Mouse (Mus musculus): Measurements from ENCODE around the gene Fchsd2. TPM values are rescaled to one million over a fixed set of nuclear protein-coding genes. Genes with fewer than 3 reads are reported as not detected.

Fchsd2 gene
- total and polyA plus RNA-seq, 3 experiments = 9.7 to 31.3 (median 14.9) TPM

DNA sequence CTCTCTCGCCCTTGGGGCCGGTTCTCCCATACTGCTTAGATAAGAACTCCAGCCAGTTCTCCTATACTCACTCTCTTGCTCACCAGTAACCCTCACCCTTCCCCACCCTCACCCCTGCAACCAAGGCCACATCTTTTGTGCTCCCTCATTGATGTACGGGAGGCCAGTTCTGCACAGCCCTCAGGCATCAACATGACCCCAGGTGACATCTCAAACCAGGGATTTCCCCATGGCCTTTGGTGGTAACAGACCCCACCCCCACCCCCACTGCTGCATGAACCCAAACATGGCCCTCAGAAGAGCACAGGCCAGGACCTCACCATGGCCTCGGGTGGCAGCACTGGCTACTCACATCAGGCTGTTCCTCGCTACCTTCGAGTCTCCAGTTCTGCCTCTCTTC, 23.4 kb upstream of the Fchsd2 start:
- H3K4me1 ChIP-seq (ENCODE audit: insufficient read depth, low read depth, low read length) = peaks cover 66% of the 10 kb centered on the region
- no peak for DNase-seq (ENCODE audit: low spot score)
- no peaks in the 10 kb centered on the region for H3K9me3 ChIP-seq (replicated peaks)
- peaks cover 6% of the 10 kb centered on the region; the same call in 1 of the 2 replicates for H3K27me3 ChIP-seq (ENCODE audit: insufficient read depth, low read length)
- TF ChIP-seq POLR2AphosphoS5 (IDR thresholded peaks at IDR 0.05; ENCODE audit: insufficient replicate concordance, low read depth, low read length) (no peak), GATA2 (IDR thresholded peaks at IDR 0.05; ENCODE audit: borderline replicate concordance, low read depth, low read length) (no peak), CTCF (IDR thresholded peaks at IDR 0.05; ENCODE audit: low read depth, low read length) (no peak), GATA1 (IDR thresholded peaks at IDR 0.05; ENCODE audit: borderline replicate concordance, low read length) (no peak), TAL1 (conservative IDR thresholded peaks at IDR 0.05; ENCODE audit: low read depth, low read length) (no peak)
- no peaks in the 10 kb centered on the region for H3K36me3 ChIP-seq (replicated peaks)
- H3K4me3 ChIP-seq (ENCODE audit: low read depth, low read length) = no peak overlapping the region
- no peak for ATAC-seq (ENCODE audit: extremely low read depth, insufficient number of reproducible peaks, low FRiP score, poor library complexity, severe bottlenecking)

DNA sequence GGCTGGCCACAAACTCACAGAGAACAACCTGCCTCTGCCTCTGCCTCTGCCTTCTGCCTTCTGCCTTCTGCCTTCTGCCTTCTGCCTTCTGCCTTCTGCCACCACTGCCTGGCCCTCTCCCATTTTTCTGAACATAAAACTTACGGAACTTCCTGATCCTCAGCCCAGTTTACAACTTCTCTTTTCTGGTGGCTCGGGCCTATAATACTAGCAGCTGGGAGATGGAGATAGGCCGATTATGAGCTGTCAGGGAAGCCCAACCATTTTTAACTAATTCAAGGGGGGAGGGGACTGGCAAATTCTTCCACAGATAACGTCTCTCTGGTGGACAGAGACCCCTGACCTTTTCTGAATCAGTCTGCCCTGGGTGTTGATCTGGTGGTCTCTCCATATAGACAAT, 22.3 kb upstream of the Fchsd2 start:
- TF ChIP-seq GATA1 (IDR thresholded peaks at IDR 0.05; ENCODE audit: borderline replicate concordance, low read length) (no peak), TAL1 (conservative IDR thresholded peaks at IDR 0.05; ENCODE audit: low read depth, low read length) (no peak; the same call in 1 of the 2 replicates), GATA2 (IDR thresholded peaks at IDR 0.05; ENCODE audit: borderline replicate concordance, low read depth, low read length) (no peak), CTCF (IDR thresholded peaks at IDR 0.05; ENCODE audit: low read depth, low read length) (no peak), POLR2AphosphoS5 (IDR thresholded peaks at IDR 0.05; ENCODE audit: insufficient replicate concordance, low read depth, low read length) (no peak)
- peak; percentile 69 for ATAC-seq (ENCODE audit: extremely low read depth, insufficient number of reproducible peaks, low FRiP score, poor library complexity, severe bottlenecking)
- peak; percentile 63 for DNase-seq (ENCODE audit: low spot score)
- Histone ChIP-seq H3K9me3 (replicated peaks) (no peaks in the 10 kb centered on the region), H3K27me3 (ENCODE audit: insufficient read depth, low read length) (peaks cover 4% of the 10 kb centered on the region), H3K4me1 (ENCODE audit: insufficient read depth, low read depth, low read length) (peaks cover 65% of the 10 kb centered on the region), H3K4me3 (ENCODE audit: low read depth, low read length) (no peak overlapping the region; the same call in 1 of the 2 replicates), H3K36me3 (replicated peaks) (no peaks in the 10 kb centered on the region)

DNA sequence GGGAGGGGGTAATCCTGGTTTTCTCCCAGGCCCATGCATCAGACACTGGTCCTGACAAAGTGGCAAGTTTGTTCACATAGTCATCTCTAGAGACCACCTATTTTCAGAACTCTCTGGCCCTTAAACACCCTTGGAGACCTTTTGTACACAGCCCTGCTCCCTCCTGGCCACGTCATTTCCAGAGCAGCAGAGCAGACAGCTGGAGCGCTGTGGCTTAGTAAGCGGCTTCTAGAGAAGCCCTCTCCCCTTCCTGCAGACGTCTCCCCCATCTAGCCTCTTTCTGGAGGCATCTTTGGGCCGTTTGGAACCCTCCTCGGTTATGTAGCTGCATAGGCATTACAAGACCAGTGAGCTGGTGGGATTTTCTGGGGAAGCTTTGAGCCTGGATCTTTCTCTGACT, 21.6 kb upstream of the Fchsd2 start:
- ATAC-seq (ENCODE audit: extremely low read depth, insufficient number of reproducible peaks, low FRiP score, poor library complexity, severe bottlenecking) (no peak), DNase-seq (ENCODE audit: low spot score) (no peak)
- H3K36me3 ChIP-seq (replicated peaks) = no peaks in the 10 kb centered on the region
- TF ChIP-seq GATA1 (IDR thresholded peaks at IDR 0.05; ENCODE audit: borderline replicate concordance, low read length) (no peak), CTCF (IDR thresholded peaks at IDR 0.05; ENCODE audit: low read depth, low read length) (no peak), GATA2 (IDR thresholded peaks at IDR 0.05; ENCODE audit: borderline replicate concordance, low read depth, low read length) (no peak), POLR2AphosphoS5 (IDR thresholded peaks at IDR 0.05; ENCODE audit: insufficient replicate concordance, low read depth, low read length) (no peak), TAL1 (conservative IDR thresholded peaks at IDR 0.05; ENCODE audit: low read depth, low read length) (no peak)
- H3K9me3 ChIP-seq (replicated peaks) = no peaks in the 10 kb centered on the region
- H3K27me3 ChIP-seq (ENCODE audit: insufficient read depth, low read length) = peaks cover 2% of the 10 kb centered on the region
- H3K4me3 ChIP-seq (ENCODE audit: low read depth, low read length) = no peak overlapping the region; the same call in 1 of the 2 replicates
- peaks cover 60% of the 10 kb centered on the region for H3K4me1 ChIP-seq (ENCODE audit: insufficient read depth, low read depth, low read length)

DNA sequence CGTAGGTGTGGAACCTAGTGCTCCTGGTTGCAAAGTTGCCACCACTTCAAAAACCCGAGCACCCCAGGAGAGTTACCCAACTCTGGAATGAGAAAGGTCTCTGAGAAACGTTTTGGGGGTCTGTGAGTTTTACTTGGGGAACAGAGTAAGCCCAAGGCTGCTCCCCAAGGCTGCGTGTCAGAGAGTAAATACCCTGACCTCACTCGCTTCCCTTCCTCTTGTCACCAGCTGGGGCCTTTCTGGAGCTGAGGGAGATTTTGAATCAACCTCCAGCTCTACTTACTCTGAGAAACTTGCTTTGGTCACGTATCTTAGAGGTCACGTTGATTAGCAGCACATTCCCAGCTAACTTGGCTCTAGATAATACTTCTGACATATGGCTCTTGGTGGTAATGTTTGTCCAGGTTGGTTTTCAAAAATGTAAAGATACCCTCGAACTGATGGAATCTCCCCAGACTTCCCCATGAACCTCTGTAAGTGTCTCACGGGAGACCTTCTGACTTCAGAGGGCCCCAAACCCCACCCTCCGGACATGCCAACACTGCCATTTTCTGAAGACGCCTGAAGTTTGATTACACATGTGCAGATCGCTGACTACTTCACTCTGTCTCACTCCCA, 20.4 kb upstream of the Fchsd2 start:
- Histone ChIP-seq H3K27me3 (ENCODE audit: insufficient read depth, low read length) (peaks cover 2% of the 10 kb centered on the region), H3K9me3 (replicated peaks) (no peaks in the 10 kb centered on the region), H3K36me3 (replicated peaks) (no peaks in the 10 kb centered on the region), H3K4me3 (ENCODE audit: low read depth, low read length) (no peak overlapping the region), H3K4me1 (ENCODE audit: insufficient read depth, low read depth, low read length) (peaks cover 51% of the 10 kb centered on the region)
- ATAC-seq (ENCODE audit: extremely low read depth, insufficient number of reproducible peaks, low FRiP score, poor library complexity, severe bottlenecking) (no peak), DNase-seq (ENCODE audit: low spot score) (no peak)
- TF ChIP-seq GATA1 (IDR thresholded peaks at IDR 0.05; ENCODE audit: borderline replicate concordance, low read length) (no peak), TAL1 (conservative IDR thresholded peaks at IDR 0.05; ENCODE audit: low read depth, low read length) (no peak), GATA2 (IDR thresholded peaks at IDR 0.05; ENCODE audit: borderline replicate concordance, low read depth, low read length) (no peak), CTCF (IDR thresholded peaks at IDR 0.05; ENCODE audit: low read depth, low read length) (no peak), POLR2AphosphoS5 (IDR thresholded peaks at IDR 0.05; ENCODE audit: insufficient replicate concordance, low read depth, low read length) (no peak)

DNA sequence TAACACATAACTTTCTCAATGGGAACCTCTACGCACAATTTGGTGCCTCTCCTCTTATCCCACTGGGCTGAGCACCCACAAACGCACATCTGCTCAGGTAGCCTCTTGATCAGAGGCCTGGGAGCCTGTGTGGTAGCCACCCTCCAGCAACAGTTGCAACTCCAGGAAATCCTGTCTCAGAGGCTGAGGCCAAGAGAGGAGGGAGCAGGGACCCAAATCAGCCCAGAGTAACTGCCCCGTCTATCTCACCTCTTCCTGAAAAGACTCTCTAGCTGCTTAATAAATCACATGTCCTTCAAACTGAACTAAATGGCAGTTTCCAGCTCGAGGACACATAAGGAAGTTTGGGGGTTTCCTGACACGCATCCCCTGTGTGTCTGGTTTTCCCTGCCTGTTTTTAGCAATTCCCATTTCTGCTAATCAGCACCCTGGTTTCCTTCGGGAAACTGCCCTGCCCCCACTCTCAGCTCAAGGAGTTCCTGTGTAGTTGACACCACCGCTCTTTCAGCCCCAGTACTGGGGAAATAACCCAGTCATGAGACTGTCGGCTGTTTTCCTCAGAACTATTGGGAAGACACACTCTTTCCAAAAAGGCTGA, 18.4 kb upstream of the Fchsd2 start:
- Histone ChIP-seq H3K4me1 (ENCODE audit: insufficient read depth, low read depth, low read length) (peaks cover 39% of the 10 kb centered on the region), H3K36me3 (replicated peaks) (no peaks in the 10 kb centered on the region), H3K4me3 (ENCODE audit: low read depth, low read length) (no peak overlapping the region), H3K9me3 (replicated peaks) (no peaks in the 10 kb centered on the region), H3K27me3 (ENCODE audit: insufficient read depth, low read length) (peaks cover 2% of the 10 kb centered on the region)
- ATAC-seq (ENCODE audit: extremely low read depth, insufficient number of reproducible peaks, low FRiP score, poor library complexity, severe bottlenecking) (no peak), DNase-seq (ENCODE audit: low spot score) (no peak)
- TF ChIP-seq POLR2AphosphoS5 (IDR thresholded peaks at IDR 0.05; ENCODE audit: insufficient replicate concordance, low read depth, low read length) (no peak), GATA1 (IDR thresholded peaks at IDR 0.05; ENCODE audit: borderline replicate concordance, low read length) (no peak)

DNA sequence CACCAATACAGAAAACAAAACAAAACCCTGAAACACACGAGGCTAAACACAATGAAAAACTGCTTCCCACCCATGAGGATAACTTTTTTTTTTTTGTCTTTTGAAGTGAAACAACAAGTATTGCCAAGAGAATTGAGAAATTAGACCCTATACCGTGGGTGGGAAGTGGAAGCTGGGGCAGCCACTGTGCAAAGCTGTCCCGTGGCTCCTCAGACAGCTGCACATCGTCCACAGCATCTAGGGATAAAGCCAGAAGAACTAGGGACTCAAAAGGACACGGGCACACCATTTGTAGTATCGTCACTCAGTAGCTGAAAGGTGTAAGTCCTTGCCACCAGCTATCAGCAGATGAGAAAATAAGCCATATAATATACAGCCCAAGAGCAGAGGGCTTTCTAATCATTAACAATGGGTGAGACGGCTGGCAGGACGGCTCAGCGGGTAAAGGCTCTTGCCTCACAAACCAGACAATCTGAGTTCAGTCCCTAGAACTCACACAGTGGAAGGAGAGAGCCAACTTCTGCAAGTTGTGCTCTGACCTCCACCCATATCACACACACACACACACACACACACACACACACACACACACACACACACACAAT, 9.0 kb upstream of the Fchsd2 start:
- 0 out of 2 replicates have a peak, but pooled peaks cover 2% of the 10 kb centered on the region for H3K9me3 ChIP-seq (replicated peaks)
- no peaks in the 10 kb centered on the region for H3K36me3 ChIP-seq (replicated peaks)
- H3K27me3 ChIP-seq (ENCODE audit: insufficient read depth, low read length) = peaks cover 15% of the 10 kb centered on the region
- H3K4me1 ChIP-seq (ENCODE audit: insufficient read depth, low read depth, low read length) = peaks cover 13% of the 10 kb centered on the region
- H3K4me3 ChIP-seq (ENCODE audit: low read depth, low read length) = no peak overlapping the region
- DNase-seq (ENCODE audit: low spot score) (no peak), ATAC-seq (ENCODE audit: extremely low read depth, insufficient number of reproducible peaks, low FRiP score, poor library complexity, severe bottlenecking) (no peak)
- no peak for TF ChIP-seq TAL1 (conservative IDR thresholded peaks at IDR 0.05; ENCODE audit: low read depth, low read length)

Data from G1E (cell line).